Mouse (Mus musculus) CH12.LX (cell line): ENCODE data around the gene Pla2g7. TPM values are rescaled to one million over a fixed set of nuclear protein-coding genes. Genes with fewer than 3 reads are reported as not detected.

Source experiments
- DNase-seq: peaks from one replicate; pipeline ENCODE4 v3.0.0-alpha.2; 2013; ENCODE audit errors: extremely low read depth
- H3K27ac ChIP-seq: 2 replicates; pipeline ENCODE4 v1.5.1; 2012; ENCODE audit warnings: low read depth, mild to moderate bottlenecking, control low read depth, moderate library complexity; ENCODE audit not compliant: insufficient read depth
- H3K27me3 ChIP-seq: replicated peaks from 2 replicates; pipeline ENCODE3; 2012; ENCODE audit warnings: inconsistent platforms
- H3K36me3 ChIP-seq, 2 experiments: replicated peaks in 1 of 2; 2 replicates each; pipeline versions ENCODE3 to v1.6.1; 2012; ENCODE audit warnings: inconsistent platforms in 1 of 2, low read length in 1 of 2, mild to moderate bottlenecking in 1 of 2, mixed read lengths in 1 of 2, moderate library complexity in 1 of 2; ENCODE audit not compliant: control insufficient read depth in 1 of 2, insufficient read depth in 1 of 2
- H3K4me1 ChIP-seq, 2 experiments: 2 replicates each; pipeline ENCODE4 v1.6.1; 2012; ENCODE audit warnings: inconsistent platforms in 1 of 2, moderate library complexity in 1 of 2; ENCODE audit not compliant: insufficient read depth in 2 of 2, control insufficient read depth in 1 of 2
- H3K4me2 ChIP-seq: 2 replicates; pipeline ENCODE4 v1.6.1; 2012; ENCODE audit warnings: low read depth, mild to moderate bottlenecking, control low read depth; ENCODE audit not compliant: poor library complexity, insufficient read depth, severe bottlenecking
- H3K4me3 ChIP-seq, 3 experiments: fragments of 150-350 bp in 1 of 3; sonication (generic) in 1 of 3; replicated peaks in 1 of 3; 2 replicates each; pipeline versions ENCODE3 to v1.5.1; 2011 to 2012; ENCODE audit warnings: low read depth in 2 of 3, low read length in 2 of 3, mild to moderate bottlenecking in 2 of 3, moderate library complexity in 2 of 3, control low read depth in 1 of 3, improper control_type of control experiment in 1 of 3, inconsistent platforms in 1 of 3, mixed read lengths in 1 of 3; ENCODE audit not compliant: poor library complexity in 1 of 3
- H3K79me2 ChIP-seq: replicated peaks from 2 replicates; pipeline ENCODE4 v1.6.1; 2012; ENCODE audit warnings: mild to moderate bottlenecking, moderate library complexity; ENCODE audit not compliant: control insufficient read depth, poor library complexity, insufficient read depth, severe bottlenecking; ENCODE audit errors: extremely low read depth
- H3K9ac ChIP-seq: 2 replicates; pipeline ENCODE4 v1.6.1; 2012; ENCODE audit warnings: low read depth, mild to moderate bottlenecking, control low read depth, moderate library complexity; ENCODE audit not compliant: insufficient read depth
- H3K9me3 ChIP-seq: replicated peaks from 2 replicates; pipeline ENCODE3; 2012; ENCODE audit warnings: low read length, inconsistent platforms, mixed read lengths
- BHLHE40 ChIP-seq: IDR thresholded peaks from 2 replicates; pipeline ENCODE4 v1.6.1; 2011; ENCODE audit warnings: mild to moderate bottlenecking, low read depth, low read length, improper control_type of control experiment
- CHD1 ChIP-seq: IDR thresholded peaks from 2 replicates; pipeline ENCODE4 v1.6.1; 2012; ENCODE audit warnings: low read depth, low read length, improper control_type of control experiment, inconsistent platforms
- CHD2 ChIP-seq: IDR thresholded peaks from 2 replicates; pipeline ENCODE4 v1.6.1; 2011; ENCODE audit warnings: low read length, improper control_type of control experiment
- ELF1 ChIP-seq: IDR thresholded peaks from 2 replicates; pipeline ENCODE4 v1.6.1; 2014; ENCODE audit warnings: low read depth, mild to moderate bottlenecking, inconsistent platforms, low read length, improper control_type of control experiment
- EP300 ChIP-seq: IDR thresholded peaks from 2 replicates; pipeline ENCODE4 v1.6.1; 2011; ENCODE audit warnings: low read length, improper control_type of control experiment
- ETS1 ChIP-seq: conservative IDR thresholded peaks from 2 replicates; pipeline ENCODE4 v1.6.1; 2012; ENCODE audit warnings: low read depth, mild to moderate bottlenecking, inconsistent platforms, low read length, improper control_type of control experiment, moderate library complexity
- GABPA ChIP-seq: IDR thresholded peaks from 2 replicates; pipeline ENCODE4 v1.6.1; 2012; ENCODE audit warnings: low read depth, low read length, improper control_type of control experiment, inconsistent platforms; ENCODE audit not compliant: insufficient replicate concordance
- HCFC1 ChIP-seq: IDR thresholded peaks from 2 replicates; pipeline ENCODE4 v1.6.1; 2012; ENCODE audit warnings: low read depth, mild to moderate bottlenecking, inconsistent platforms, low read length, improper control_type of control experiment
- IRF4 ChIP-seq: IDR thresholded peaks from 2 replicates; pipeline ENCODE4 v1.6.1; 2014; ENCODE audit warnings: low read depth, mild to moderate bottlenecking, inconsistent platforms, low read length, improper control_type of control experiment
- JUN ChIP-seq: IDR thresholded peaks from 2 replicates; pipeline ENCODE4 v1.6.1; 2011; ENCODE audit warnings: low read depth, mild to moderate bottlenecking, low read length, improper control_type of control experiment, moderate library complexity; ENCODE audit not compliant: insufficient read depth
- JUND ChIP-seq: conservative IDR thresholded peaks from 2 replicates; pipeline ENCODE4 v1.6.1; 2011; ENCODE audit warnings: low read depth, low read length, improper control_type of control experiment
- KAT2A ChIP-seq: IDR thresholded peaks from 2 replicates; pipeline ENCODE4 v1.6.1; 2012; ENCODE audit warnings: low read length, improper control_type of control experiment, inconsistent platforms; ENCODE audit not compliant: insufficient replicate concordance
- MEF2A ChIP-seq: IDR thresholded peaks from 2 replicates; pipeline ENCODE4 v1.6.1; 2014; ENCODE audit warnings: low read depth, mild to moderate bottlenecking, inconsistent platforms, low read length, improper control_type of control experiment, borderline replicate concordance
- MXI1 ChIP-seq: IDR thresholded peaks from 2 replicates; pipeline ENCODE4 v1.6.1; 2011; ENCODE audit warnings: mild to moderate bottlenecking, low read depth, low read length, improper control_type of control experiment
- MYC ChIP-seq: IDR thresholded peaks from 2 replicates; pipeline ENCODE4 v1.6.1; 2011; ENCODE audit warnings: low read depth, mild to moderate bottlenecking, improper control_type of control experiment, low read length
- NELFE ChIP-seq: IDR thresholded peaks from 2 replicates; pipeline ENCODE4 v1.6.1; 2011; ENCODE audit warnings: low read depth, low read length, improper control_type of control experiment
- NRF1 ChIP-seq: IDR thresholded peaks from 2 replicates; pipeline ENCODE4 v1.6.1; 2014; ENCODE audit warnings: low read depth, mild to moderate bottlenecking, inconsistent platforms, low read length, improper control_type of control experiment, moderate library complexity
- PAX5 ChIP-seq: IDR thresholded peaks from 2 replicates; pipeline ENCODE4 v1.6.1; 2012; ENCODE audit warnings: low read length, inconsistent platforms, mixed read lengths
- POLR2A ChIP-seq: IDR thresholded peaks from 2 replicates; pipeline ENCODE4 v1.6.1; 2011; ENCODE audit warnings: low read depth, mild to moderate bottlenecking, improper control_type of control experiment, low read length
- POLR2AphosphoS2 ChIP-seq: IDR thresholded peaks from 2 replicates; pipeline ENCODE4 v1.6.1; 2011; ENCODE audit warnings: low read depth, low read length, improper control_type of control experiment
- RAD21 ChIP-seq: IDR thresholded peaks from 2 replicates; pipeline ENCODE4 v1.6.1; 2011; ENCODE audit warnings: low read depth, mild to moderate bottlenecking, low read length, improper control_type of control experiment, moderate library complexity
- RCOR1 ChIP-seq: conservative IDR thresholded peaks from 2 replicates; pipeline ENCODE4 v1.6.1; 2012; ENCODE audit warnings: low read depth, mild to moderate bottlenecking, inconsistent platforms, low read length, improper control_type of control experiment
- SIN3A ChIP-seq: IDR thresholded peaks from 2 replicates; pipeline ENCODE4 v1.6.1; 2012; ENCODE audit warnings: low read length, improper control_type of control experiment, inconsistent platforms
- SMC3 ChIP-seq: IDR thresholded peaks from 2 replicates; pipeline ENCODE4 v1.6.1; 2011; ENCODE audit warnings: low read depth, low read length, improper control_type of control experiment
- TBP ChIP-seq: conservative IDR thresholded peaks from 2 replicates; pipeline ENCODE4 v1.6.1; 2011; ENCODE audit warnings: low read depth, low read length, improper control_type of control experiment
- TCF12 ChIP-seq: IDR thresholded peaks from 2 replicates; pipeline ENCODE4 v1.6.1; 2014; ENCODE audit warnings: low read depth, mild to moderate bottlenecking, inconsistent platforms, low read length, improper control_type of control experiment
- UBTF ChIP-seq: IDR thresholded peaks from 2 replicates; pipeline ENCODE4 v1.6.1; 2012; ENCODE audit warnings: low read depth, mild to moderate bottlenecking, inconsistent platforms, low read length, improper control_type of control experiment, moderate library complexity
- ZNF384 ChIP-seq: IDR thresholded peaks from 2 replicates; pipeline ENCODE4 v1.6.1; 2012; ENCODE audit warnings: low read depth, low read length, improper control_type of control experiment, inconsistent platforms
- dilution Hi-C: fragments of 300-500 bp; cut with MboI; formaldehyde crosslinking; loops from 2 replicates; pipeline ENCODE4 v1.14.3; 2020; ENCODE audit warnings: low sequenced_read_pairs; ENCODE audit not compliant: extremely low pct_unique_long_range_greater_than_20kb, extremely low pct_ligation_motif_present
- in situ Hi-C: fragments of 300-500 bp; cut with MboI; formaldehyde crosslinking; loops from 3 replicates; pipeline ENCODE4 v1.14.3; 2019; ENCODE audit warnings: low sequenced_read_pairs, low pct_ligation_motif_present, low pct_unique_long_range_greater_than_20kb, mixed read lengths
- polyA plus RNA-seq: library from polyadenylated mRNA; unstranded; fragments of >175 nt; gene quantifications from 2 replicates; pipeline ENCODE4 v1.2.1, GENCODE M21; 2012; ENCODE audit warnings: low read depth; ENCODE audit not compliant: insufficient read length
- total RNA-seq, 2 experiments: library from RNA; depleted of rRNA; stranded (reverse); fragments of 300-350 nt in 1 of 2; fragments of >200 nt in 1 of 2; gene quantifications; 2 replicates each; pipeline ENCODE4 v1.2.3; 2012 to 2014

Gene Pla2g7
- total and polyA plus RNA-seq, 3 experiments: 0.27 TPM; not detected in 2

DNA sequence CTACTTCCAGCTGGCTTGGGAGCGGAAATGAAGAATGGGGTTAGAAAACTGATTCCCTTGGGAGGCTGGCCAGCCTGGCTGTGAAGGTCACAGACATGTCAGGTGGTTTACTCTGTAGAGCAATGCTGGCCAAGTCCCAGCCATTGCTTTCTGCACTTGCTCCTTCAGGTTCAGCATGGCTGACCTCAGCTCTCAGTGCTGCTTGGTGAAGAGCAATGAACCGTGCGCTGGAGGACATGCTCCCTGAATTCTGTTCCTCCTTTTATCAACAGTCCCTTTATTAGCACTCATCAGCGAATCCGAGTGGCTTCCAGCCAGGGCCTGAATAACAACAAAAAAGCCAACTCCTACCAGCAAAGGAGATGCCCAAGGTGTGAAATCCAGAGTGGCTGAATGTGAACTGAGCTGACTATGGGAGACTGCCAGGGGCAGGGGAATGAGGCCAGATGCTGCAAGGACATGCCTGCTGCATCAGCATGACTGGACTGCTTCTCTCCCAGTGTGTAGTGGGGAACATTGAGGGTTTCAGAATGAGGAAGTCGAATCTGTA, 10.3 kb upstream of the Pla2g7 start:
- H3K9ac ChIP-seq: no peak overlapping the region
- no peak overlapping the region for H3K27ac ChIP-seq
- H3K27me3 ChIP-seq: no peaks in the 10 kb centered on the region
- H3K9me3 ChIP-seq: peaks cover 35% of the 10 kb centered on the region
- H3K36me3 ChIP-seq: no peaks in the 10 kb centered on the region
- DNase-seq: peak; percentile 8
- no peak for TF ChIP-seq RAD21
- no peak for TF ChIP-seq ETS1
- TF ChIP-seq CHD1: no peak
- no peak for TF ChIP-seq TCF12
- no peak for TF ChIP-seq RCOR1
- TF ChIP-seq GABPA: no peak
- no peak for TF ChIP-seq TBP
- no peak for TF ChIP-seq IRF4
- TF ChIP-seq MEF2A: no peak
- no peak for TF ChIP-seq UBTF
- no peak for TF ChIP-seq NELFE
- no peak for TF ChIP-seq EP300
- no peak for TF ChIP-seq ZNF384
- no peak for TF ChIP-seq JUND
- TF ChIP-seq MXI1: no peak
- TF ChIP-seq ELF1: no peak
- no peak for TF ChIP-seq MYC
- TF ChIP-seq KAT2A: no peak
- no peak for TF ChIP-seq NRF1
- no peaks in the 10 kb centered on the region for H3K79me2 ChIP-seq
- no peak overlapping the region for H3K4me2 ChIP-seq
- peaks cover 0 to 12% of the 10 kb centered on the region in 2 experiments; a peak in 2 of 4 replicates for H3K4me1 ChIP-seq
- in situ Hi-C loops: no loop called here
- dilution Hi-C loops: no loop called here
- no peak overlapping the region for H3K4me3 ChIP-seq

DNA sequence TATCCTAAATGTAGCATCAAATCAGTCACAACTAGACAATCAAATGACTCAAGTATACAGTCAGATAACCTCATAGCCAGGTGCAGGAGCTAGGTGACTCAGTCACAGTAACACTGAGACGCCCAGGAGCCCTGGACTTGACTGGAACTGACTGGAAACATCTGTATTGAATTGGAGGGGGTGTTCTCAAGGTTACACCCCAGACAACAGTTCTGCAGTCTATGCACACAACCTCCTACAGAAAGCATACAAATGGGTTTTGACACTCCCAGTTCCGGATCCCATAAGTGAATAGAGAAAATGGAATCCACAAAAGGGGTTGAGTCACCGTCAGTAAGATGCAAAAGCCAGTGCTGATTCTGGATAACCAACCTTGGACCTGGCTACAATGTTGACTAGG, 9.2 kb upstream of the Pla2g7 start:
- dilution Hi-C loops: no loop called here
- H3K27ac ChIP-seq: no peak overlapping the region
- H3K79me2 ChIP-seq: no peaks in the 10 kb centered on the region
- peaks cover 27% of the 10 kb centered on the region for H3K9me3 ChIP-seq
- H3K4me1 ChIP-seq: peaks cover 0 to 12% of the 10 kb centered on the region in 2 experiments; a peak in 2 of 4 replicates
- no peaks in the 10 kb centered on the region for H3K27me3 ChIP-seq
- in situ Hi-C loops: no loop called here
- no peak overlapping the region for H3K4me2 ChIP-seq
- no peak for TF ChIP-seq CHD2
- TF ChIP-seq MYC: no peak
- no peak for TF ChIP-seq JUND
- TF ChIP-seq SMC3: no peak
- TF ChIP-seq HCFC1: no peak
- no peak for TF ChIP-seq MEF2A
- no peak for TF ChIP-seq BHLHE40
- no peak for TF ChIP-seq UBTF
- TF ChIP-seq NELFE: no peak
- no peak for TF ChIP-seq POLR2AphosphoS2
- no peak for TF ChIP-seq ETS1
- no peak for TF ChIP-seq EP300
- TF ChIP-seq JUN: no peak
- TF ChIP-seq NRF1: no peak
- no peak for TF ChIP-seq SIN3A
- no peak for TF ChIP-seq TCF12
- TF ChIP-seq POLR2A: no peak
- no peak for TF ChIP-seq PAX5
- TF ChIP-seq KAT2A: no peak
- no peak for TF ChIP-seq GABPA
- DNase-seq: no peak
- no peak overlapping the region for H3K4me3 ChIP-seq
- H3K9ac ChIP-seq: no peak overlapping the region
- H3K36me3 ChIP-seq: no peaks in the 10 kb centered on the region
